Mouse (Mus musculus) testis, postnatal 14 days (tissue): Measurements from ENCODE around the gene C330021F23Rik.

Experiments
- DNase-seq: peaks from one replicate; pipeline ENCODE4 v3.0.0; 2021; ENCODE audit warnings: low spot score

The C330021F23Rik gene

DNA sequence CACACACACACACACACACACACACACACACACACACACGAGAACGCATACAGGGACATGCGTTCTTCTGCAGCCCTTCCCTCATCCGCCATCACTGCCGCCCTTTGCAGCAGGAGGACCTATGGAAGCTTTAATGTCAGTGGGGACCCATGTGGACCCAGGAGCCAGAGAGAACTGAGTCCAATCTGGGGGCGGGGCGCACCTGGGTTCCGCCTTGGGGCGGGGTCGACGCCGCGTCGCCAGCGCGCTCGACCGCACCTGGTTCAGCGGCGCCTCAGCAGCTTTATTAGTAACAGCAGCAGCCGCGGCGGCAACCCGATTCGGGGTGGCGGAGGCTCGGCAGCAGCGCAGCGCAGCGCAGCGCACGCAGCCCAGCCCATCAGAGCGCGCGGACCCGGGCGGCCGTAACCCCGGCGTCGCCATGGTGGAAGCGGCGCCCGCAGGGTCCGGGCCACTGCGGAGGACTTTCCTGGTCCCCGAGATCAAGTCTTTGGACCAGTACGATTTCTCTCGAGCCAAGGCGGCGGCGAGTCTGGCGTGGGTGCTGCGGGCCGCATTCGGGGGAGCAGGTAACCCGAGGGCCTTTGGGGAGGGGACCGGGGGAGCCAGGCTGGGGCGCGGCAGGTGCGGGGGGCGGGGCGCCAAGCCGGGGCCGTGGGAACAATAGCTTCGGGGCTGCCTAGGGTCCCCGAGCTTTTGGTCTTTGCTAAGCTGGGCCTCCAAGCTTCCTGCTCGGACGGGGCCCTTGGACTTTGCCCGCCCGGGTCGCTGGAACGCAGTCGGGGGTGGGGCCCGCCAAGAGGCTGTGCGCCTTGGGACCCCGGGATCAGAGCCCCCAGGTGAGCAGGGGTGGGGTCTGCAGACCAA lies 19.8 kb downstream of the C330021F23Rik start:
- peak; percentile 26 for DNase-seq

DNA sequence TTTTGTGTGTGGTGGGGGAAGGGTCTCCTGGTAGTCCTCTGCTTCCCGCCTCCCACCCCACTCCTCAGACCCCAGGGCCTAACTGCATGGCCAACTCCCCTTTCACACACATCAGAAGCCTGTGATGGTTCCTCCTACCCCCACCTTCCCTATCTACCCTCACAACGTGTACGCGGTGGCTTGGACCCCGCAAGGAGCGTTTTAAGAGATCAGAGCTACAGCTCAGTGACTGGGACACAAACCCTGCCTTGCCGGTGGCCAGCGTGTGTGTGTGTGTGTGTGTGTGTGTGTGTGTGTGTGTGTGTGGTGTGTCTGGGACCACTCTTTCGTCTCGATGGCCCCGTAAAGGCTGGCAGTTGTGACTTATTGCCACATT lies 20.5 kb downstream of the C330021F23Rik start:
- DNase-seq = no peak

DNA sequence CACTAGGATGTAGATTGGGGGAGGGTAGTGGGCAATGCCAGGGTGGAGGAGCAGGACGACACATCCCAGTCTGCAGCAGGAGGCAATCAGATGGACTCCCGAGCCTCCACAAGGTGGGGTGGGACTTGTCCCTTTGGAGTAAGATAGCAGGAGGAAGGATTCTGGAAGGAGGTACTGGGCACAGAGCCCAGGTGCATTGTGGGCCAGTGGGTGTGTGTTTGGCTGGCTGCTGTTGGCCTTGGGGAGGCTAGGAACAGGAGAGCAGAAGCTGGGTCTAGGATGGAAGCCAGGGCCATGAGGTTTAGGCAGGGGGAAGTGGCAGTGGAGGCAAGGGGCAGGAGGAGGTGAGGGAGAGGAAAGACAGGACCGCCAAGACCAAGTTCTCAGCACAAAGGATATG lies 25.7 kb downstream of the C330021F23Rik start:
- peak; percentile 74 for DNase-seq

DNA sequence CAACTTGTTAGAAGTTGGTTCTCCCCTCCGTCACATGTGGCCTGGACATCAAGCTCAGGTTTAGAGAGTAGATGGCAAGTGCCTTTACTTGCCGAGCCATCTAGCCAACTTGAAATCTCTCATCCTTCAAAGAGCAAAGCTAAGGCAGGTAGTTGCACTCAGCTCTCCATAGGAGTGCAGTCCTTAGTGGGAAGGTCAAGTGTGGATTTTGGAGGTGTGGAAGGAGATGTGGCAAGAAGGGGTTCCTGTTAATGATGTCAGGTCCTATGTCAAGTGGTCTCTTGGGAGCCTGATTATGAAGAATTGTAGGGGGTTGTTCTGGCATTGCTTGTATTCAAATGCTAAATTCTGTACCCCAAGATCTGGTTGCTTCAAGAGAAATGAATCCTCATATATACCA lies 26.7 kb downstream of the C330021F23Rik start:
- DNase-seq = no peak

DNA sequence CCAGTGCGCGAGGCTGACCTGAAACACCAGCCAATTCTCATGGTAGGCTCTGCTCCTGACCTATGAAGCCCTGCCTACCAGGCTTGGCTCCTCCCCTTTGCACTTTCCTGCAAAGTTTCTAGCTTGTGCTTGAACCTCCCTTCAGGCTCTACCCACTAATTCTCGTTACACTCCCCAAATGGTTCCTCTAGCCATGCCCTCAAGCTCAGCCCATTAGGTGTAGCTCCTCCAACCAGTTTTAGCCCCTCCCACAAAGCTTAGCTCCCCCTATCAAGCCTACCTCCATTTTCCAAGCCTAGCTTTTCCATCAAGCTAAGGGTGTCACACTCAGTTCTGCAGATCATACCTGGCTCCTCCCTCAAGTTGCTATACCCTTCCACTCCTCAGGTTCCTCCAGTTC lies 30.3 kb downstream of the C330021F23Rik start:
- no peak for DNase-seq

GRCm38 (mm10) chr8:3599219-3599618 lies 31.4 kb downstream of the C330021F23Rik start:
- no peak for DNase-seq

- peak; percentile 29 for DNase-seq
Measured at GRCm38 (mm10) chr8:3600401-3600800, 32.6 kb downstream of the C330021F23Rik start.

DNA sequence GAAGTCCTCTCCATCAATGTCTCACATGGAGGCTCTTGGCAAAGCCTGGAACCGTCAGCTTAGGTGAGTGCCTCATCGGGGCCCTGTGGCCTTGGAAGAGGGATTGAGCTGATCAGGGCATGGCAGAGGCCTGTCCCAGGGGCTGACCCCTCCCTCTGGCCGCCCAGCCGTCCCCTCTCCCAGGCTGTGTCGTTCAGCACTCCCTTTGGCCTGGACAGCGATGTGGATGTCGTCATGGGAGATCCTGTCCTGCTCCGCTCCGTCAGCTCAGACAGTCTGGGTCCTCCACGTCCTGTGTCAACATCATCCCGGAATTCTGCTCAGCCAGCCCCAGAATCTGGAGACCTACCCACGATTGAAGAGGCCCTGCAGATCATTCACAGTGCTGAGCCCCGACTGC lies 35.6 kb downstream of the C330021F23Rik start:
- no peak for DNase-seq

- DNase-seq = no peak
Measured at GRCm38 (mm10) chr8:3606593-3606992, 38.8 kb downstream of the C330021F23Rik start.

DNA sequence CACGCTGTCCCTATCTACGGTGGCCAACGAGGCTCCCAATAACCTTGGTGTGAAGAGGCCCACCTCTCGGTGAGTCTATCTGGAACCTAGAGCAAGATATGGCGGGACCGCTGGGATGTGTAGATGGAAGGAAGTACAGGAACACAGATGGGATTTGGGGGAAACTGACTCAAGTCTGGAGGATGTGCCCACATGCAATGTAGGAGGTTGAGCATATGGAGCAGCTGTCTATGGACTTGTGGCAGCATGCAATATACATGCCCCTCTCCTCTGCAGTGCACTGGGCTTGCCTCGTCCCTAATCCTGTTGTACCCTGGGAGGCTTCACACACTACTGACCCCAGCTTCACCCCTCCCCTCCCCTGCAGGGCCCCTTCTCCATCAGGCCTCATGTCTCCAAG lies 40.0 kb downstream of the C330021F23Rik start:
- DNase-seq = no peak

DNA sequence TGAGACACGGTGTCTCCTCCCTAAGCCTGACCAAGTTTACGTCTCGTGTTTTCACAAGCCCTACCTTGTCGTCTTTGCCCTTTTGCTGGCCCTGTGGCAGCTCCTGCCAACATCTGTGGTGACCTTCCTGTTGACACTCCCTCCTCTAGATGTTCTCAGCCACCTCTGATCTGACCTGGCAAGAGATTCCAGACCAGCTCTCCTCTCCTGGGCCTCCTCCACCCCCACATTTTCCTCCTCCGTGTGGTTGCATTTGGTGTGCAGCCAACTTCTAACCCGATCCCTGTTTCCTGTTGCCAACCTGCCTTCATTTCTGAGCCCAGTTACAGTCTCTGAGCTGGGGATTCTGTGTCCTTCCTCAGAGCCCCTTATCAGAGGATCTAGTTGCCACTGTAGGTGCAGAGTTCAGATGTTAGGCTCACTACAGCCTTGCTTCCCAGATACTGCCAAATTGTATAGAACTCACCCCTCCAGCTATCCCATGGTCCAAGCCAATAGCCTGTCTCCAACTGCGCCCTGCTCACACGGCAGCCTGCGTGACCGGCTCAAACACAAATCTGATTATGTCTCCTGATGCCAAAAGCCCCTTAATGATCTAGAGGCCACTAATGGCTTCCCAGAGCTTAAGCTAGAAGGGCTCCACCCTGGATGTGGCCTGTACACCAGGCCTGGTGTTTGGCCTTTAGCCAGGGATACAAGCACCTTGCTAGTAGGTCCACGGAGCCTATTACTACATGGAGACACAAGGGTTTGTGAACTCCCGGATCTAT lies 41.4 kb downstream of the C330021F23Rik start:
- peak; percentile 78 for DNase-seq

DNA sequence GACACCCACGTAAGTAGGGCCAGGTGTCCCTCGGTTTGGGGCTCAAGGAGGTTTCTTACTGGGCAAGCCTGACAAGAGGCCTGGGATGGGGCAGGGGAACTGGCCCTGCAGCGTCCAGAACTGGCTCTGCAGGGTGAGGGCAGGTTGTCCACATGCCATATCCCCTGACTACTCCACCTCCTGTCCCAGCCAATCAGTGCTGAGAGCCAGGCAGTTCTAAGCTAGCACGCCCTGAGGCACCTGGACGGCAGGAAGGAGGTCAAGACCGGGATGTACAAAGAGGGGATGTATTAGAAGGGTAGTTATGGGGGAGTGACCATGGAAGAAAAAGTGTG lies 42.0 kb downstream of the C330021F23Rik start:
- no peak for DNase-seq

GRCm38 (mm10) chr8:3621199-3621970 lies 53.6 kb downstream of the C330021F23Rik start, which contains the start of the genes Xab2 and Pet100:
Gene Xab2 (minus strand): TSS chr8:3621316.
Gene Pet100 (plus strand): TSS chr8:3621548.
- DNase-seq = peak; percentile 98

DNA sequence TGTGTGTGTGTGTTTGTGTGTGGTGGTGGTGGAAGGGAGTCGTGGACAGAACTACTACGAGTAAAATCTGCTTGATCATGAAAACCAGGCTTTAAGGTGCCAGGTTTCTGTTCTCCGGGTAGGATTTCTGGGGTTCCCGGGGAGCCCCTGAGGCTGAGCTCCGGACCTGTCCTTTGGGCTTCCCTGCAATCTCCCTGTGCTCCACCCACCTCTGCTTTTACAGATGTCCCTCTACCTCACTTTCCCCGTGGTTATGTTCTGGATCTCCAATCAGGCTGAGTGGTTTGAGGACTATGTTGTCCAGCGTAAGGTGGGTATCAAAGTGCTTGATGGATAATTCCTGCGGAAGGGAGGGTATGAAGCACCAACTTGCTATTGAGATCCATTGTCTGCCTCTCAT lies 54.3 kb downstream of the C330021F23Rik start:
- DNase-seq = no peak

DNA sequence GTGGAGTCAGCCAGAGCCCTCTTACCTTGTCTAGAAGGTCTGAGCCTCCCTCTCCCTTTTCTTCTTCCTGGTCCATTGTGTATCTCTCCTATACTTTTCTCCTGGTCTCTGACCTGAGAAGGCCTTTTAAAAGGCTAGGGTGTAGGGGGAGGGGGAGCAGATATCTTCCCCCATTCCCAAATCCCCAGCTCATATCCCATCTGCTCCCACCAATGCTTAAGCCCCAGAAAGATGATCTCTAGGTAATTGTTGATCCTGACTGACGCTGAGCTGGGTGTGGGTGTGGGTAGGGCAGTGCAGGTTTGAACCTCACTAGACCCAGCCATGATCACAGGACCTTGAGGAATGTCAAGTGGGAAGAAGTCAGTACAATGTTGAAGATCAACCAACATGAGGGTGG lies 57.7 kb downstream of the C330021F23Rik start, which contains the start of gene Pcp2:
Gene Pcp2 (minus strand): TSS at position 101 of the 400 bp plus-strand sequence.
- DNase-seq = no peak

GRCm38 (mm10) chr8:3626971-3627370 lies 59.2 kb downstream of the C330021F23Rik start:
- no peak for DNase-seq

GRCm38 (mm10) chr8:3628014-3628413 lies 60.2 kb downstream of the C330021F23Rik start:
- no peak for DNase-seq

- DNase-seq = peak; percentile 81
Measured at GRCm38 (mm10) chr8:3630647-3631477, 63.1 kb downstream of the C330021F23Rik start, which contains the start of gene Stxbp2. Gene Stxbp2 (plus strand): TSS chr8:3630955.

- no peak for DNase-seq
Measured at GRCm38 (mm10) chr8:3631478-3631875, 63.7 kb downstream of the C330021F23Rik start.
